Mouse (Mus musculus) kidney, adult 8-10 months (tissue): ENCODE data around the gene Gm45234.

Experiments
- DNase-seq, 2 experiments: peaks; one replicate each; pipeline ENCODE4 v3.0.0; 2022

Gene Gm45234

DNA sequence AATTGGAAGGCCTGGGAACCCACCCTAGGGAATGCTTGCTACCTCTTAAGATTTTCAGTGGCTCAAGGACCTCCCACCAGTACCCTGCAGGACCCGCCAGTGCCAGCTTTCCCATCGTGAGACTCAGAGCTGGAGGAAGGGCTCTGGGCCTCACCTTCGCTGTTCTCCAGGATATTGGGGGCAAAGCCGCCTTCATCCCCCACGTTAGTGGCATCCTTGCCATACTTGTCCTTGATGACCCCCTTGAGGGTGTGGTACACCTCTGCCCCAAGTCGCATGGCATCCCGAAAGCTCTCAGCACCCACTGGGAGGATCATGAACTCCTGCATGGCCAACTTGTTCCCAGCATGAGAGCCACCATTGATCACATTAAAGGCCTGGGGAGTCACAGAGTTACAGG is 10.1 kb upstream of the Gm45234 start:
- no peak for DNase-seq

DNA sequence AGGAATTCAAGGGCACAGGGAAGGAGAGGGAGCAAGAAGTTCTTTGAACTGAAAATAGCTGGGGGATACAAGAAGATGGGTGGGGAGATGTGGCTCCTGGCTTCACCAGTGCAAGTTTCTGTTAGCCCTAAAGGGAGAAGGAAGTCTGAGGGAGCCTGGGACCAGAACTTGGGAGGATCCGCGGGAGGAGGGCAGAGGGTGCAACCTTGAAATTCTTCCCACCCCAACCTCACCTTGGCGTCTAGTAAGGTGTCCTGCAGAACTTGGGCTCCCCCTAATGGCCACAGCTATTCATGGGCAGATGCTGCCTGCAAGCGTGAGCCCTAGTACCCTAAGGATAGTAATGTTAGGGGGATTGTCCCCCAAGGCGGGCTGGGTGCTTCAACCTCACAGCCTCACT is 3.4 kb upstream of the Gm45234 start:
- peak; percentile 87 to 90 for DNase-seq

DNA sequence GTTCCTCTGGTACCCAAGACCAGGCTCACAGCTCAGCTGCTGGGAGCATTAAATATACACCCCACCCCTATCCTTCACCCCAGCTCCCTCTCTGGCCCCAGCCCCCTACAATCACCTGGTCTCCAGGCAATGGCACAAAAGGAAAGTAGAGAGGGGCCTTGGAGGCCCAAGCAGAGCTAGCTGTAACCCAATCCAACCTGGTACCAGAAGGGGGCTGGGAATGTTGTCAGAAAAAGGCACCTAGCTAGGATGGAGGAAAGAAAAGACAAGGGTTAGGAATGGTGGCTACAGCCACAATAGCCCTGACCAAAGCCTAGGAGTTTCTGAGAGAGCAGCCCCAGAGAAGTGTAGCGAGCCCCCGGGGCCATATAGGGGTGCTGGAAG is 3.0 kb upstream of the Gm45234 start:
- no peak for DNase-seq

DNA sequence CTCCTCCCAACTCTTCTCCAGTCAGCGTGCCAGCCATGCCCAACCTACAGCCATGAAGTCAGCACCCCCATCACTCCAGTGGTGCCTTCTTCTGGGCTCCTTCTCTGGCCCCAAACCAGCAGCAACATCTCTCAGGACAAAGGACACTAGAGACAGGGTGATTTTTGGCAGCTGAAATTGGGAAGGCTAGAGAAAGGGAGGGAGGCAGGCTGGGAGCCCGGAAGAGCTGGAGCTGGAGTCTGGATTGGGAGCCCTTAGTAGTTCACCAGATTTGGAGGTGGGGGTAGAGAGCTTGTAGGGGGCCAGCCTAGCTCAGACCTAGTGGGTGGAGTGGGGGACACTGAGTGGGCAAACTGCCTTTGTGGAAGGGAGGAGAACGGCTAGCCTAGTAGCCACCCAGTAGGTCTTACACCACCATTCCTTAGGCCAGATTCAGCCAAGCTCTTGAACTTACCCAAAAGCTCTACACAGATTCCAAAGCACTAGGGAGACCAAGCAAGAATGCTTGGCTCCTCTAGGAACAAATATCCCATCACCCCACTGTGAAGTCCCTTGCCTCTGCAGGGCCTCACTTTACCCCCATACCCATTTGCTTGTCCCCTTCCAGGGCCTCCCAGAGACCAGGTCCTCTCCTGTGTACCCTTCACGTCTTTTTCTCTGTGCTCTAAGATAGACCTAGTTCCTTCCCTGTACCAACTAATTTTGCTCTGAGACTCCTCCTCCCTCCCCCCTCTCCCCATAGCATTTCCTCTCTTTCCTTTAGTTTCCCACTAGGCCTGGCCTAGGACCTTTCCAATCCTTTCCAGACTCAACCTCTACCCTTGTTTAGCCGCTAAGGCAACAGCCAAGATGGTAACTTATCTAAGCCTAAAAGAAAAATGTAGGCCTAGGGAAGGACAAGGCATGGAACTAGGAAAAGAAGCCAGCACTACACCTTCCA is 2.4 kb upstream of the Gm45234 start:
- peak in 1 of 2 experiments; percentile 59 for DNase-seq

DNA sequence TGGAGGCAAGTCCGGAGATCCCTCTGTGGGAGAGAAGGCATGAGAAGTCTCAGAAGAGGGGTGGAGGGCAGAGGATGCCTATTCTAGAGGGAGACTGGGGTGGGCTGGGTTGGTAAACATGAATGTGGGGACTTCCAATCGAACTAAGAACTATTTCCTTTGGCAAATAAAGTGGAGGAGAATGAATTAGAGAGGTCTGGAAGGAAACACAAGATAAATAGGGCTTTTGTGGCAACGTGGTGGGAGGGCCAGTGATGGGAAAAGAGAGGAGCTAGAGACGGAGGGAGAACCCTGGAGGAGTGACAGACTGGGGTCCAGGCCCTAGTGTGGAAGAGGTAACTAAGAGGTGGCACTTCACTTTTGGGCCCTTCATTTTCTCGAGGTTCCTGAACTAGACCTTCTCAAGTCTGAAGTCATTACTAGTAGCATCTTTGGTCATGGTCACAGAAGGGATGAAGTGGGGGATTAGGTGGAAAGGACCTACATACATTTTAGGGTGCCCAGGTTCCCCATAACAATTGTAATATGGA is 1.6 kb upstream of the Gm45234 start:
- no peak for DNase-seq

DNA sequence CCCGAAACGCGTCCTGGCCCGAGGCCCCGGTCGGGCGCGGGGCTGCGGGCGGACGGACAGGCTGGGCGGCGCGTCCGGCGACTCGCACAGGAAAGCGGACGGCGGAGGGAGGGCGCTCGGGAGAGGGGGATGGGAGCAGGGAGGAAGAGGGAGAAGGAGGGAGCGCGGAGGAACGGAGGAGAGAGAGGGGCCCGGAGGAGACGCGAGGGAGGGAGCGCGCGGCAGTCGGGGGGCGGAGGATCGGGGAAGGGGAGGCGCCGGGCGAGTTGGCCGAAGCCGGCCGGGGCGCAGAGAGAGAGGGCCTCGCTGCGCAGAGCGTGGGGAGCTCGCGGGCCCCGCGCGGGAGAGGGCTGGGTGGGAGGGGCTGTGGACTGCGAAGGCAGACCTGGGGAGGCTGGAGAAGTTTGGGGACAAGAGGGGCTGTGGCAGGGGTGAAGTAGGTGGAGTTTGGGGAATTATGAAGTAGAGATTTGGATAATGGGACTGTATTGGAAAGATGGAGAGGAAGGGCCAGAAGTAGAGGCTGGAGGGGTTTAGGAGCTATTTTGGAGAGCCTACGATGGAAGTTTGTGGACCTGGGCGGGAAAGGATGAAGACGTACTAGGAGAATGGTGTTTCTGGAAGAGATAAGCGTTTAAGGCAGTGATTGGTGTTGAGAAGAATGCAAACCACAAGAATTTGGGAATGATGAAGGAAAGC is 980 bp upstream of the Gm45234 start:
- peak; percentile 80 to 84 for DNase-seq

DNA sequence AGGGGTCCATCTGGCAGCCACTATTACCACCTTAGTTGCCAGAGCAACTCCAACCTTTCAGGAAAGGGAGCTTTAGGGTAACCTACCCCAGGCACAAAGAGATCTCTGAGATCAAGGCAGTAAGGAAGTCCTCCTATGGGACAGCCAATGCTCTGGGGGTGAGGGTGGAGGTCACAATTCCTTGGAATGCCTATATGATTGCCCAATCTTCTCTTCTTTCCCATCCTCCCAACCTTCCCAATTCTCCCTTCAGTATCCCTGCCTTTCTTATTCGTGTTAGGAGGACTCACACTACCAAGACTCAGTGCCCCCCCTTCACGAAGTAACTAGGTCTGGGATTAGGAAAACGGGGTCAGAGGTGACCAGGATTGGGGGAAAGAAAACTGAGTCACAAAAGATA is 515 bp downstream of the Gm45234 start:
- DNase-seq, result no peak

DNA sequence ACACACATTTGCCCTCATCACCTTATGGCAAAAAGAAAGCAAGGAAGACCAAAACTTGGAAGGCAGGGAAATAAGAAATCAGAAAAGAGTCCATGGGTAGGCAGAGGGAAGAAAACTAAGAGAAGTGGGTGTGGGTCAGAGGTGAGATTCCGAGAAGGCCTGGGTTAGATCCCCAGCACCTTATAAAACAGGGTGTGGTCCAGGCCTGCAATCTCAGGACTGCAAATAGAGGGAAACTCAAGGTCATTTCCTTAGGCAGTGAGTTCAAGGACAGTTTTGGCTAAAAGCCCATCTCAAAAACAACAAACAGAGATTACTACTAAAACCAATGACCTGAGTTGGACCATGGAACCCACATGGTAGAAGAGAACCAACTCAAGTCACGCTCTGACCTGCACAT is 2.0 kb downstream of the Gm45234 start:
- DNase-seq, result no peak

DNA sequence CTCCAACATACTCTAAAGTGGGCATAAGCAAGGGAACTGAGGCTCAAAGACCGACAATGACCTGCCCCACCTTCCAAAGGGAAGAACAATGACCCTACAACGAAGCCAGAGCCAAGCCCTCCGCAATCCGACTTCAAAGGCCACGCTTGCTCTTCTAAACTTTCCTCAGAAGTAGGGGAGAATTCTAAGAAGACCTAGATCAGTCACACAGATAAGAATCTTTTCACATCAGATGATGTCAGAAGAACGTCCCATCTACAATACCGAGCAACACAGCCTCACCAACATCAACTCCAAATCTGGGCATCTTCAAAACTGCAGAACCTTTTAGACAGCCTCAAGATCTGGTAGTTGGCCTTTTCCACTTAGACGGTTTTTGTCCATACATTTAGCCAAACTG is 5.4 kb downstream of the Gm45234 start:
- no peak for DNase-seq

DNA sequence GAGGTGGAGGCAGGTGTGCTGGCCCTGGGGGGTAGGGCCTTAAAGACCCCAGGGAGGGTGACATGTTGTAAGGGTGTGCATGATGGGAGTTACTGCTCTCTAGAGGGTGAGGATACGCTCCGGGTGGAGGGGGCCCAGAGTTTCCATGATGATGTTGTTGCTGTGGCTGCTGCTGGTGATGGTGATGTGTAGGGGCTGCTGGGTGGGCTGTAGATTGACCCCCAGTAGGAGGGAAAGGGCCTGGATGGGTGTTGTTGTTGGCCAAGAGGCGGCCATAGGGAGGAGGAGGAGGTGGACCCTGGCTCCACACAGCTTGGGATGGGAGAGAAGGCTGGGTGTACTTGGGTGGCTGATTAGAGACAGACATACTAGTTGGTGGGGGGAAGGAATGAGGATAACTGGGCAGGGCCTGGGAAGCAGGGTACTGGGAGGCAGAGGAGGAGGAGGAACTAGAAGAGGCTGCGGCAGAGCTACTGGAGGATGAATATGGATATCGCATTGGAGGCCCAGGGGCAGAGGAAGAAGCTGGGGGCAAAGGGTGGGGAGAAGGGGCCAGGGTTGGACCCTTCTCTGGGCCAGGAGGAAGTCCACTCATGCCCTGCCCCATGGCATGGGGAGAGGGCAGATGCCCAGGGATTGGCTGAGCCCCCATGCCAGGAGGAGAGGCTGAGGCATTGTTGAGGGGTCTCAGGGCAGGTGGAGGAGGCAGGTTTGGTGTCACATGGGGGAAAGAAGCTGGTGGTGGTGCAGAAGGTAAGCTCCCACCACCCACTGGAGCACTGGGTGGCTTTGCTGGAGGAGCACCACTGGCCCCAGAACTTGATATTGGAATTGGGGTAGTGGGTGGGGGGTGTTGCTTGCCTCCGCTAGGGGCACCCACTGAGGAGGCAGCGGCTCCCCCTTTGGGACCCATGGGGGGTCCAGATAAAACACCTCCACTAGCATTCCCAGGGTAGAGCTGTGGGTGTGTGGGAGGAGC is 8.9 kb downstream of the Gm45234 start:
- DNase-seq, result no peak

DNA sequence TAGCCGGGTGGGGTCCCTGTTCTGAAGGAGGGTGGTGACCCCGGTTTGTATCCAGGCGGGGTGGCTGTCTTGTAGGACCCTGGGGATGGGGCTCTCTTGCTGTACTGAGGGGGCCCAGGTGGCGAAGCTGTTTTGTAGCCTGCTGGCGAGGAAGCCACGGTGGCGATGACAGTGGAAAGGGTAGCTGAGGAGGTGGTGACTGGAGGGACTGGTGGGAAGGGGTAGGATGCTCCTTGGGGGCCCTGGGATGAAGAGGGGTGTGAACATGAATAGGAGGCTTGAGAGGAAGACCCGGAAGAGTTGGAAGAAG is 9.6 kb downstream of the Gm45234 start:
- DNase-seq, result no peak

DNA sequence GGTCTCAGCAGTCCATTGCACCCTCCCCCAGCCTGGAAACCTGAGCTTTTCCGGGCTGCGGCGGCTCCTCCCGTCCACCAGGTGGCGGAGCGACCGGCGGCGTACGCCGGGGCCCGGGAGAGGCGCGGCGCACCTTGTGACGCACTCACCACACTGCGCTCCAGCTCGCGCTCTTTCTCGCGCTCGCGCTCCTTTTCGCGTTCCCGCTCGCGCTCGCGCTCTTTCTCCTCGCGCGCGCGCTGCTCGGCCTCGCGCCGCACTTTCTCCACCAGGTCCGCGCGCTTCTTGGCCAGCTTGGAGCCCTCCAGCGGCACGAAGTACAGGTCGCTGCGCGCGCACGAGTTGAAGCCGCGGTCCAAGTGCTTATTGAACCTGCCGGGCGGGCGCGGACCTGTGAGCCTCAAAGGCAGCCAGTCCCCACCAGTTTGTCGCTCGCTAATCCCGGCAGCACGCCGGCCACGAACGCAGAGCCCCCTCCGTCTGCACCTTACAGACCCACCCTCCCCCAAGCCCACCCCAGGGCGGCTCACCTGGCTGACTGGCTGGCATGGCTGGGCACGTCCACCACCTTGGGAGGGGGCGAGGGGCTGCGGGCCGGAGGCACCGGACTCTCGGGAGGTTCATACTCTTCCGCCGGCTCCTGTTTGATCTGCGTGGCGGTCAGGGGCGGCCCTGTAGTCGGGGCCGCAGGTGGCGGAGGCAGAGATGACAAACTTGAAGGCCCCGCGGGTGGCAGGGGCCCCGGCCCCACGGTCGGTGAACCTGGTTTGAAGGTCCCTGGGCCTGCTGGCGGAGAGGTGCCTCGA is 10.1 kb downstream of the Gm45234 start:
- DNase-seq, result peak; percentile 94 to 95

DNA sequence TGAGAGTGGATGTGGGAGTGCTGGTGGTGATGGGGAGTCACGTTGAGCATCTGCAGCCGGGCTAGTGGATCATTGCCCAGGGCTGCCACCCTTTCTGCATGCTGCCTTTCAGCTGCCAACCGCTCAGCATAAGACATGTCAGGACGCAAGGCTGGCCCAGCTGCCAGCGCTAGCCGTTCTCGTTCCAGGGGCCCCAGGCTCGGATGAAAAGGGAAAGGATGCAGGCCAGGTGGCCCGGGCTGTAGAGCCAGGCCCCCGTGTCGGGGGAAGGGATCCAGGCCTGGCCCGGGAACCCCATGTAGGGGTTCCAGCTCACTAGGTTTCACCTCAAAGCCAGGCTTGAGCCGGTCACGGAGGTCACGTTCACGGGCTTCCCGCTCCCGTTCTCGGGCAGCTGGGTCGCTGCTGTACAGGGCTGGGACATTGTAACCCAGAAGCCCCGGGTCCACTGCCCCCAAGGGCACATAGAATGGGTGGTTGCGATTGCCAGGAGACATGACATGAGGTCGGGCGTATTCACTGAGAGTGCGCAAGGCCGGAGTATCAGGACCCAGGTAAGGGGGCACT is 11.0 kb downstream of the Gm45234 start:
- no peak for DNase-seq

DNA sequence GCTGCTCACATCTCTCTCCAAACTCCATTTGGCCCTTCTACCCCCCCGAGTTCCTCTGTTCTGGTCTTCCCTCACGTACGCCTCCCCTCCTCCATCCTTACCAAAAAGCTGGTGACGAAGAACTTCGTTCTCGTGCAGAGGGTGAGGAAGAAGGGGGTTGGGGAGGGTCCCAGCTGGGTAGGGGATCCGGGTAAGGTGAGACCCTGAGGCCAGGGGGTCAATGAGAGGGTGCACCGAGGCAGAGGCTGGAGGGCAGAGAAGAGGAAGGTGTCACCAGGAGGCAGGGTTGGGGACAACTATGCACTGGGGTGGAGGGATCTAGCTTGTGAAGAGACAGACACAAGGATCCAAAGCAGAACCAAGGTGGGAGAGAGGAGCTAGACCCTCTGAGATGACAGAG is 12.2 kb downstream of the Gm45234 start:
- DNase-seq, result no peak

DNA sequence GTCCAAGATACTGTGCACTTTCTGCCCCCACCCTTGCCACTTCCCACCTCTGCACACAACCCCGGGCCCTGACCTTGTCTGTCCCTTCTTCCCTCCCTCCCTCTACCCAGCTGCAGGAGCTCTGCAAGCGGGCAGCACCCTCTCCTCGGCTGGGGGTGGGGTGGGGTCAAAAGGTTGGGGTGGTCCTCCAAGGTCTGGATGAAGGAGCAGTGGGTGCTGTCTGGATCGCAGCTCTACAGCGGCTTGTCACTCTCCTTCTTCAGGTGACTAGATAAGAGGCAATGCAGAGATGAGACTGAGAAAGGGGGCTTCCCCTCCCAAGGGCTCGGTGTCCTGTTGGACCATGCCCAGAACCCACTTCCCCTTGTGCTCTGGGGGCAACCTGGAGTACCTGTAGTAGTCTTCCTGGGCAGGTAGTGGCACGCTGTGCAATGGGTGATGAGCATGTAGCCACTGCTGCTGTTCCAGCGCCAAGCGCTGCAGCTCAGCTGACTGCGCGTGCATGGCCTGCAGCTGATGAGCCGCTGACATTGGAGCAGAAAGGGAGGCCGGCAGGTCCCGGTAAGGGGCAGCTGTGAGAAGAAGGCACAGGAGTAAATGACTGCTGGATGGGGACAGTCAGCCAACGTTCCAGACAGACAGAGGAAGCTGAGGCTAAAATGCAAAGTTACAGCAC is 12.8 kb downstream of the Gm45234 start:
- no peak for DNase-seq

DNA sequence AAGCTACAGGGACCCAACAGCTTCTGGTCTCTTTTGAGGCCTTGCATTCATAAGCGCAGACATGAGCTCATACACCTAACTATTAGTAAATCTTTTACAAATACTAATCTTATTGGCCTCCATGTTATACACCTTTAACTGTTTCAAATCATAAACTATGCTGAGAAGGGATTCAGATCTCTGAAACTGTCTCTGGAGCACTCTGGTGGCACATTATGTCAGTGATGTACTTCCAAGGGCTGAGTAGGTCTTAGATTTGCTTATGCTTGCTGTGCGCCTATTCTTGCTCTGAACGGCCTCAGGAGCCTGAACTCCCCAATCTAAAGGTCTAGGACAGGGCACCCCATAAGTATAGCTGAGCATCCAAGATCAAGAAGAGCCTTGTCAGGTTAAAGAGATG is 14.0 kb downstream of the Gm45234 start:
- DNase-seq, result no peak

DNA sequence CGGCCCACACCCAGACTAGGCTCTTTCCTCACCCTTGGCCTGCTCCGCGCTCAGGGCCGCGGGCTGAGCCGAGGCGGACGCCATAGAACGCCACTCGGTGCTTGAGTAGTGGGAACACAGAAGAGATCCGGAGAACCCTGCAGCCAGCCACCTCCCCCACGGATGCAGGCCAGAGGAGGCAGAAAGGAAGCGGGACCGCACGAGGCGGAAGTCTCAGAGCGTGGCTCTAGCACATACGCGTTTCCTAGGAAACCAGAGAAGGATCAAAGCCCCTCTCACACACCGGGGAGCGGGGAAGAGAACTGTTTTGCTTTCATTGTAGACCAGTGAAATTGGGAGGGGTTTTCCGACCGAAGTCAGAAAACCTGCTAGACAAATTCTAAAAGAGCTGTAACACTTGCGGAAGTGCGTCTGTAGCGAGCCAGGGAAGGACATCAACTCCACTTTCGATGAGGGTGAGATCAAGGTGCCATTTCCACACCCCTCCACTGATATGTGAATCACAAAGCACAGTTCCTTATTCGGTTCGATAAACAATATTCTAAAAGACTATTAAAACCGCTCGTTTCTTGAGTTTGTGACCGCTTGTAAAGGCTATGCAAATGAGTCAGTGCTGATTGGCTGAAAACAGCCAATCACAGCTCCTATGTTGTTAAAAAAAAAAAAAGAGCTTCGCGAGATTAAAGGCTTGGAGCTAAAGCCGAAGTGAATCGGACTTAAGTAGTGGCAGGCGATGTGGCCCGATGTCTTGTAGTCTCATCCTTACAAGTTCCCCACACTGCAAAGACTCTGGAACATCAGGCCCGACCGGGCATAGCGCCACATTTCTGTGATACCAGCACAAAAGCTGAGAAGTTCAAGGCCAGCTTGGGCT is 14.7 kb downstream of the Gm45234 start, which contains the start of gene Grcc10:
Gene Grcc10, minus strand, starts transcription at position 487 of the 874 bp plus-strand sequence.
- peak; percentile 87 for DNase-seq

DNA sequence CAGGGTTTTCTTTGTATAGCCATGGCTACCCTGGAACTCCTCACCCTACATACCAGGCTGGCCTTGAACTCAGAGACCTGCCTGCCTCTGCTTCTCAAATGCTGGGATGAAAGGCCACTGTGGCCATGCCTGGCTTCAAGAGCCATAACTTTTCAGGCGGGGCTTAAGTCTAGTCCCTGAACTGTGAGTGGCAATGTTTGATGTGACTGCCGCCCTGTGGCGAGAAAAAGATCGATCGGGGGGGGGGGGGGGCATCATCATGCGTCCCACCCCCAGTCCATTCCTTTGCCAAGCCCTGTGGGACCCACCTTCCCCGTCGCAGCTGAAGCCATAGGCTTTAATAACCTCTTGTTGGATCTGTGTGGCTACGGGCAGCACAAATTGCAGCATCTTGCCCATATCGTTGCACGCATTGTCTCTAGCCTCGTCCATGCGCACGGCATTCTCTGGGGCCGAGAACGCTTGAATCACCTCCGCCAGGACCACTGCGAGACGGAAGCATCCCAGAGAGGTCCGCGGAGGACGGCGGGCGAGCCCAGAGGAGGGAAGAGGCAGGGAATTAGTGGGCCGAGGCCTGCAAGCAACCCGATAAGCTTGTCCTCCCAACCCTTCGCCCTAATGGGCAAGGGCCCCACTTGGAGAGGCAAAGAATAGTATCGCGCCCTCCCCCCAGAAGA is 15.5 kb downstream of the Gm45234 start:
- DNase-seq, result no peak

DNA sequence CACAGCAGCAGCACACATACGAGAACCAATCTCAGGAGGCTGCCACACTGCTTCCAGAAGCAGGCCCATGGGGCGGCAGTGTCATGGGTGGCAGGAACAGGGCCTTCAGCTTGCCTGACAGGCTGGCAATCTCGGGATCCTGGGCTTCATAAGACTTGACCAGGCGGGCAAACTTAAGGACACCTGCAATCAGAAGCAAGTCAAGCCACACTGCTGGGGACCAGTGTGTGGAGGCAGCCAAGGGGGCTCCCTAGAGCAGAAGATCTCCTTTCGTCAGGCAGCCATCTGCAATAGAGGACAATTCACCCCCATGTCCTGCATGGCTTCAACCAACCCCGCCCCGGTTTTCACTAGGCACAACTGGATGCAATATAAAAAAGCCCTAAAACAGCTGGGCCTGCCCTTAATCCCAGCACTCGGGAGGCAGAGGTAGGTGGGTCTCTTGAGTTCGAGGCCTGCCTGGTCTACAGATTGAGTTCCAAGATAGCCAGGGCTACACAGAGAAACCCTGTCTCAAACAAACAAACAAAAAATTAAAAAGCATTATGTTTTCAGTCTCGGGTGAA is 16.5 kb downstream of the Gm45234 start:
- no peak for DNase-seq
